Mouse (Mus musculus): ENCODE measurements around the gene Myt1l.

- TF ChIP-seq CTCF (conservative IDR thresholded peaks at IDR 0.05; ENCODE audit: low read length), result no peak
- no peak for TF ChIP-seq NANOG (IDR thresholded peaks at IDR 0.05; ENCODE audit: borderline replicate concordance, low read length)
Measured at GRCm38 (mm10) chr12:29873281-29873772, 345.1 kb downstream of the Myt1l start.

All from E14TG2a.4 (cell line).